ENCODE assay signal across 12 mouse cellular contexts in genomic region chr19:41675583-41675982, GRCm38 (mm10).
DNase-seq lines count a peak whose midpoint lies in the region; ATAC-seq lines count a peak whose summit lies in the region.
"Had no signal": no experiment of that assay in that cellular context is flagged by ENCODE, and none has a peak within 500 bp of the region (broad histone marks: within the 10 kb centered on the region; RNA-seq: fewer than 3 reads in every experiment).

No protein-coding gene starts in this region.

- no peak overlapping the region for H3K9ac ChIP-seq in midbrain, embryonic 12.5 days (replicated peaks)
- H3K9ac ChIP-seq: liver, postnatal 0 days had no signal

- ATAC-seq in midbrain, embryonic 12.5 days (ENCODE audit: low FRiP score, low read depth), result no peak
- ATAC-seq in megakaryocyte, adult 5-6 weeks (ENCODE audit: poor library complexity, severe bottlenecking), result no peak
- ATAC-seq: liver, postnatal 0 days; Patski had no signal

- 61% methylated on average over 8 of the region's 8 CpGs for WGBS in midbrain, embryonic 12.5 days

- no peaks in the 10 kb centered on the region for H3K36me3 ChIP-seq in midbrain, embryonic 12.5 days
- H3K36me3 ChIP-seq: limb, embryonic 10.5 days had no signal

- H3K9me3 ChIP-seq in midbrain, embryonic 12.5 days, result no peaks in the 10 kb centered on the region
- H3K9me3 ChIP-seq: limb, embryonic 10.5 days had no signal

- peak; percentile 11 for DNase-seq in heart, postnatal 4 days
- no peak for DNase-seq in heart, adult 11 months
- DNase-seq in right cerebral cortex, adult 2 months (ENCODE audit: low spot score in 2 of 2), result peak; percentile 35 to 36
- DNase-seq in right cerebral cortex, postnatal 10 days (ENCODE audit: low spot score in 2 of 2), result no peak
- DNase-seq in natural killer cell, adult 2 months (ENCODE audit: low spot score in 2 of 2), result no peak
- DNase-seq: adrenal gland, postnatal 36 days; gastrocnemius, postnatal 10 days; liver, postnatal 0 days had no signal

- H3K27ac ChIP-seq in midbrain, embryonic 12.5 days (replicated peaks), result peak overlapping the region; percentile 66
- H3K27ac ChIP-seq: limb, embryonic 10.5 days had no signal

- peaks cover 69% of the 10 kb centered on the region for H3K4me1 ChIP-seq in midbrain, embryonic 12.5 days

- peaks cover 19% of the 10 kb centered on the region; the same call in 1 of the 2 replicates for H3K27me3 ChIP-seq in midbrain, embryonic 12.5 days
- H3K27me3 ChIP-seq: Patski had no signal

- H3K4me2 ChIP-seq in midbrain, embryonic 12.5 days (replicated peaks), result no peak overlapping the region

- no peak overlapping the region for H3K4me3 ChIP-seq in midbrain, embryonic 12.5 days
- H3K4me3 ChIP-seq: limb, embryonic 10.5 days had no signal

Comparison
In these comparisons a context has a peak if more than half of its experiments do, and no peak if none do; other contexts are left out.
1. DNase-seq: peak in heart, postnatal 4 days (single experiment) and right cerebral cortex, adult 2 months (2 of 2); none in heart, adult 11 months (single experiment), right cerebral cortex, postnatal 10 days (0 of 2) and natural killer cell, adult 2 months (0 of 2).